Mouse (Mus musculus) kidney, postnatal 0 days (tissue): ENCODE measurements around the gene Tmem35b. TPM values are rescaled to one million over a fixed set of nuclear protein-coding genes. Genes with fewer than 3 reads are reported as not detected.
A peak's percentile ranks its signal among the peaks of the same experiment; 100 is the strongest.

Experiments used
- ATAC-seq: fragments of 200-750 bp; cut with Nextera tagmentation; replicated peaks from 2 replicates; pipeline ENCODE4 v1.8.0; 2017; ENCODE audit warnings: low read depth, moderate number of reproducible peaks, moderate TSS enrichment, moderate library complexity; ENCODE audit not compliant: low FRiP score
- DNase-seq: peaks from one replicate; pipeline ENCODE4 v3.0.0-alpha.2; 2016; ENCODE audit warnings: low spot score
- H3K27ac ChIP-seq: fragments of 300-500 bp; sonication (generic); 2 replicates; pipeline ENCODE4 v1.5.1; 2014; ENCODE audit warnings: mild to moderate bottlenecking
- H3K27me3 ChIP-seq: fragments of 300-500 bp; sonication (generic); 2 replicates; pipeline ENCODE4 v1.6.1; 2014; ENCODE audit warnings: low read length, mixed read lengths; ENCODE audit not compliant: insufficient read depth
- H3K36me3 ChIP-seq: fragments of 300-500 bp; sonication (generic); 2 replicates; pipeline ENCODE4 v1.6.1; 2014; ENCODE audit warnings: low read length, mixed read lengths; ENCODE audit not compliant: insufficient read depth
- H3K4me1 ChIP-seq: fragments of 300-500 bp; sonication (generic); replicated peaks from 2 replicates; pipeline ENCODE4 v1.6.1; 2014; ENCODE audit warnings: antibody characterized with exemption, low read length, mixed read lengths; ENCODE audit not compliant: insufficient read depth
- H3K4me2 ChIP-seq: fragments of 300-500 bp; sonication (generic); 2 replicates; pipeline ENCODE4 v1.6.1; 2014; ENCODE audit warnings: mild to moderate bottlenecking, low read length, moderate library complexity, mixed read lengths
- H3K4me3 ChIP-seq: fragments of 300-500 bp; sonication (generic); replicated peaks from 2 replicates; pipeline ENCODE4 v1.5.1; 2014; ENCODE audit warnings: low read depth, low read length
- H3K9ac ChIP-seq: fragments of 300-500 bp; sonication (generic); 2 replicates; pipeline ENCODE4 v1.6.1; 2014; ENCODE audit warnings: low read depth, low read length
- H3K9me3 ChIP-seq: fragments of 300-500 bp; sonication (generic); replicated peaks from 2 replicates; pipeline ENCODE4 v1.6.1; 2016; ENCODE audit warnings: low read length, inconsistent platforms, mixed read lengths
- CTCF ChIP-seq: IDR thresholded peaks from 2 replicates; pipeline ENCODE4 v1.5.1; 2016; ENCODE audit warnings: antibody characterized with exemption, low read depth, mild to moderate bottlenecking, moderate library complexity
- whole genome bisulfite sequencing: fragments of 180-500 bp; shearing (Covaris S2); extraction: QIAGEN DNeasy Blood & Tissue Kit; methylation state at CpG from one replicate; pipeline ENCODE4 v1.1.7; 2014; 5-methylcytosine and 5-hydroxymethylcytosine counted together
- polyA plus RNA-seq: library from polyadenylated mRNA; unstranded; fragments of >200 nt; fragmentation: Nextera tagmentation; extraction: Ambion mirVana; gene quantifications from 2 replicates; pipeline ENCODE4 v1.2.1, GENCODE M21; 2015

Gene Tmem35b
- 33.2 and 33.7 TPM in 2 replicates for polyA plus RNA-seq

DNA sequence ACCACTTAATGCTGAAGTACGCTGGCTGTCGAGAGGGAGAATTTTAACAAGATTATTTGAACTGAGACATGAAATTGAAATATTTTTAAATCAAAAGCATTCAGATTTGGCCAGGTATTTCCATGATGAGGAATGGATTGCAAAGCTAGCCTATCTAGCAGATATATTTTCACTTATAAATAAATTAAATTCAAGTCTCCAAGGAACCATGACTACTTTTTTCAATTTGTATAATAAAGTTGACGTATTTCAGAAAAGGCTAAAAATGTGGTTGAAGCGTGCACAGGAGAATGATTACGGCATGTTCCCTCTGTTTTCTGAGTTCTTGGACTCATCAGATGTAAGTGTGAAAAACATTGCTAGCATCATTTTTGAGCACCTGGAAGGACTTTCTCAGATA, at the start of gene Tmem35b:
Tmem35b (plus strand) TSS at position 301 of the 400 bp plus-strand sequence.
- no peaks in the 10 kb centered on the region for H3K4me1 ChIP-seq
- no peak within 1 kb of the TSS for H3K4me3 ChIP-seq

DNA sequence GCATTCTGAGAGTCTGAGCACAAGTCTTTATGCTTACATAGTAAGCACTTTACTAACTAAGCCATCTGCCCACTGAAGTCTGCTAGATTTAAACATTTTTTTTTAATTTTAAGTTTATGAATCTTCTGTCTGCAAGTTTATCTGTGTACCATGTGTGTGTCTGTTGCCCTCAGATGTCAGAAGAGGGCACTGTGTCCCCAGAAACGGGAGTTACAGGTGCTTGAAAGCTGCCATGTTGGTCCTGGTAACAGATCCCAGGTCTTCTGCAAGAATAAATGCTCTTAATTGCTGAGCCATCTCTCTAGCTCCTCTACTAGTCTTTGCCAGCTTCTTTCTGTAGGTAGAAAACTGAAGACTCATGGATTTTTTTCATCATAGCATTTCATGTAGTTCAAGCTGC, 48.6 kb upstream of the Tmem35b start:
- no peak overlapping the region for H3K4me2 ChIP-seq
- H3K9ac ChIP-seq = no peak overlapping the region
- no peak for DNase-seq
- no peaks in the 10 kb centered on the region for H3K9me3 ChIP-seq
- peaks cover 6% of the 10 kb centered on the region; the same call in 1 of the 2 replicates for H3K4me1 ChIP-seq
- no peaks in the 10 kb centered on the region for H3K27me3 ChIP-seq
- no peak; the same call in 1 of the 2 replicates for TF ChIP-seq CTCF
- ATAC-seq = no peak
- H3K36me3 ChIP-seq = no peaks in the 10 kb centered on the region
- whole genome bisulfite sequencing = 66% methylated on average over 1 of the region's 1 CpGs
- no peak overlapping the region for H3K27ac ChIP-seq
- no peak overlapping the region for H3K4me3 ChIP-seq

More for the DNA sequence above, at the start of gene Tmem35b:
- Histone ChIP-seq H3K36me3 (no peaks in the 10 kb centered on the region), H3K4me2 (no peak within 1 kb of the TSS), H3K27ac (no peak within 1 kb of the TSS), H3K9me3 (no peaks in the 10 kb centered on the region), H3K9ac (no peak within 1 kb of the TSS), H3K27me3 (no peaks in the 10 kb centered on the region)
- DNase-seq (no peak), ATAC-seq (no peak)
- 96% methylated on average over 5 of the region's 5 CpGs for WGBS
- TF ChIP-seq CTCF = no peak

DNA sequence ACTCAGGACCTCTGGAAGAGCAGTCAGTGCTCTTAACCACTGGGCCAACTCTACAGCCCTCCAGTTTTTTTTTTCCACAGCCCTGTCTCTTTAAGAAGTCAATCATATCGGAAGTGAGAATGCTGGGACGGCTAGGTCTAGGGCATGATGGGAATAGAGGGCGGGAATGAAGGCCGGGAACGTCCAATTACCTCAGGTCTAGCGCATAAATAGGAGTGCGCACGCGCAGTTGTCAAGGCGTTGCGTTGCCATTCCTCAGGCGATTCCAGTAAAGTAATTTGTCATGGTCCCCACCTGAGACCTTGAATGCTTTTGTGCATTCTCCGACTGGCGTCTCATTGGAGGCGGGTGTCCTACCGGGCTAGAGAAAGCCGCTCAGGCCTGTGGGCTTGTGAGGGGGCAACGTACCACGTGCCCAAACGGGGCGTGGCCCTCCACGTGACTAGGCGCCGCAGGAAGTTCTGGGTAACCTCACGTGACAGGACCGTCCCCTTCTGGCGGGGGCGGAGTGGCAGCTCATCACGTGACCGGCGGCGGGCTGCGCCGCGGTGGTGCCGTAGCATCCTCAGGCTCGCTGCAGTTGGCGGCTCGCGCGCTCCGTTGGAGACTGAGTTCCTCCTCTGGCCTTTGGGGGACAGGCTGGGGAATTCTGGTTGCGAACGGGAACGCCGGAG, 46.5 kb upstream of the Tmem35b start, which contains the start of gene Zmym6:
Zmym6 (plus strand) TSS at position 509 of the 674 bp plus-strand sequence.
- no peaks in the 10 kb centered on the region for H3K9me3 ChIP-seq
- H3K27me3 ChIP-seq = no peaks in the 10 kb centered on the region
- H3K36me3 ChIP-seq = no peaks in the 10 kb centered on the region
- TF ChIP-seq CTCF = no peak
- peak within 1 kb of the TSS; percentile 51 for H3K9ac ChIP-seq
- H3K4me2 ChIP-seq = peak within 1 kb of the TSS; percentile 78
- peak within 1 kb of the TSS; percentile 89 for H3K27ac ChIP-seq
- DNase-seq = peak; percentile 98
- peaks cover 6% of the 10 kb centered on the region; the same call in 1 of the 2 replicates for H3K4me1 ChIP-seq
- WGBS = under 1% methylated on average over 46 of the region's 46 CpGs
- peak within 1 kb of the TSS; percentile 55 for H3K4me3 ChIP-seq
- ATAC-seq = peak; percentile 95

DNA sequence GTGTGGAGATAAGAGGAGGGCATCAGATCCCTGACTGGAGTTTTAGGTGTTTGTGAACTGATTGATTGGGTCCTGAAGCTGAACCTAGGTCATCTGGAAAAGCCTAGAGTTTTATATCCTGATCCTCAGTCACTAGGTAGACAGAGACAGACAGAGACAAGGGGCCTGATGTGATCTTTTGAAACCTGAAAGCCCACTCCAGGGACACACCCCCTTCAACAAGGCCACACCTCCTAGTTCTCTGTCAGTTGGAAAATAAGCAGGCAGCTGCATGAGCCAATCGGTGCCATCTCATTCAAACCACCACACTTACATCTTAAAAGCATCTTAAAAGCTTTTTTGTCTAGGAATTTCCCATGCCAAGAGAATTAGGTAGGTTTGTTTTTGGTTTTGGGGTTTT, 42.7 kb upstream of the Tmem35b start:
- DNase-seq (no peak), ATAC-seq (no peak)
- Histone ChIP-seq H3K27me3 (no peaks in the 10 kb centered on the region), H3K4me1 (peaks cover 6% of the 10 kb centered on the region; the same call in 1 of the 2 replicates), H3K4me3 (no peak overlapping the region), H3K27ac (no peak overlapping the region), H3K9me3 (no peaks in the 10 kb centered on the region), H3K36me3 (no peaks in the 10 kb centered on the region), H3K4me2 (no peak overlapping the region), H3K9ac (no peak overlapping the region)
- 33% methylated on average over 1 of the region's 1 CpGs for WGBS
- no peak for TF ChIP-seq CTCF

DNA sequence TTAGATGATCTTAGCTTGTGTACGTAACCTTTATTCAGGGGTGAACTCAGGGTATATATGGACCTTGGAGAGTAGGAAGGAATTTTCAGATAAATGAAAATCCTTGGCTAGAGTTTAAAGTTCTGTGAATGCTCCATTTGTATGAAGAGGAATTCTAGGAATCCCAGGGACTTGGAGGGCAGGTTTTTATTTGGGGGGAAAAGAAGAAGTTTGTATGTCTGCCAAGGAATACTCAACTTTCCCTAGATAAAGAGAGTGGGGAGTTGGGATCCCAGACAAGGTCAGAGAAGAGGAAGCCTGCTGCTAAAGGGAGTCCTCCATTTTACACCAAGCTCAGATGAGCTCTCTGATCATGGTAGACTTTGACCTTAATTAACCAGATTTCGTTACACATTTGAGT, 40.4 kb upstream of the Tmem35b start:
- H3K36me3 ChIP-seq = no peaks in the 10 kb centered on the region
- DNase-seq (no peak), ATAC-seq (no peak)
- H3K9ac ChIP-seq = no peak overlapping the region
- TF ChIP-seq CTCF = no peak
- H3K4me2 ChIP-seq = no peak overlapping the region
- no peaks in the 10 kb centered on the region for H3K9me3 ChIP-seq
- H3K27me3 ChIP-seq = no peaks in the 10 kb centered on the region
- H3K4me3 ChIP-seq = no peak overlapping the region
- 76% methylated on average over 2 of the region's 2 CpGs for WGBS
- no peak overlapping the region for H3K27ac ChIP-seq
- H3K4me1 ChIP-seq = peaks cover 2% of the 10 kb centered on the region; the same call in 1 of the 2 replicates

DNA sequence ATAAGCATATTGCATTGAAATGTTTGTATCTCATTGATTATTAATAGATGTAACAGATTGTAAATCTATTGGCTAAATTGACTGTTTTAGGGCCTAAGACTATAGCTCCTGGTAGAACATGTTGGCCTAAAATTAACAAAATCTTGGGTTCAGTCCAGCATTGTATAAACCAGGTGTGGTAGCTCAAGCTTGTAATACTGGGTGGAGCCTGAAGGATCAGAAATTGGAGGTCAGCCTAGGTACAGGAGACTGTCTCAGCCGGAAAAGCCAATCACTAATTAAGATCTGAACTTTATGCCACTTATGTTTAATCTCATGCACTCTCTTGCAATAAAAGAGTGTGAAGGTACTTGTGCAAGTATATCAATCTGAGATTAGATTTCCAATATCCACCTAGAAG, 37.7 kb upstream of the Tmem35b start:
- no peak for DNase-seq
- ATAC-seq = no peak
- no peaks in the 10 kb centered on the region for H3K27me3 ChIP-seq
- H3K36me3 ChIP-seq = 0 out of 2 replicates have a peak, but pooled peaks cover 6% of the 10 kb centered on the region
- H3K4me1 ChIP-seq = no peaks in the 10 kb centered on the region
- WGBS = 83% methylated on average over 1 of the region's 1 CpGs
- no peaks in the 10 kb centered on the region for H3K9me3 ChIP-seq
- no peak for TF ChIP-seq CTCF
- no peak overlapping the region for H3K4me3 ChIP-seq
- no peak overlapping the region for H3K9ac ChIP-seq
- H3K27ac ChIP-seq = no peak overlapping the region
- no peak overlapping the region for H3K4me2 ChIP-seq
